Mouse (Mus musculus) spleen, postnatal 4 days (tissue): ENCODE measurements around the gene Greb1.

Experiments used
- DNase-seq, 2 experiments: peaks; one replicate each; pipeline ENCODE4 v3.0.0; 2022; ENCODE audit warnings: low spot score in 2 of 2

Gene Greb1

GRCm38 (mm10) chr12:16805511-16805910, 4.8 kb upstream of the Greb1 start:
- DNase-seq = peak; percentile 70 to 84

- DNase-seq = no peak
Measured at GRCm38 (mm10) chr12:16803956-16804430, 3.3 kb upstream of the Greb1 start.

- no peak for DNase-seq
Measured at GRCm38 (mm10) chr12:16803237-16803955, 2.7 kb upstream of the Greb1 start.

GRCm38 (mm10) chr12:16800959-16801315, 251 bp upstream of the Greb1 start:
- no peak for DNase-seq

- DNase-seq = no peak
Measured at GRCm38 (mm10) chr12:16799928-16800258, 793 bp downstream of the Greb1 start.

GRCm38 (mm10) chr12:16798894-16799293, 1.8 kb downstream of the Greb1 start:
- no peak for DNase-seq

- DNase-seq = no peak
Measured at GRCm38 (mm10) chr12:16795781-16796180, 4.9 kb downstream of the Greb1 start.

- no peak for DNase-seq
Measured at GRCm38 (mm10) chr12:16793371-16793770, 7.3 kb downstream of the Greb1 start.

- DNase-seq = no peak
Measured at GRCm38 (mm10) chr12:16790456-16790855, 10.2 kb downstream of the Greb1 start.

GRCm38 (mm10) chr12:16789756-16790155, 10.9 kb downstream of the Greb1 start:
- DNase-seq = no peak

- no peak for DNase-seq
Measured at GRCm38 (mm10) chr12:16789199-16789598, 11.5 kb downstream of the Greb1 start.

GRCm38 (mm10) chr12:16788600-16788999, 12.1 kb downstream of the Greb1 start:
- DNase-seq = no peak

GRCm38 (mm10) chr12:16781034-16781746, 19.5 kb downstream of the Greb1 start:
- DNase-seq = no peak

- DNase-seq = no peak
Measured at GRCm38 (mm10) chr12:16780320-16780719, 20.4 kb downstream of the Greb1 start.

GRCm38 (mm10) chr12:16779165-16779564, 21.5 kb downstream of the Greb1 start:
- no peak for DNase-seq

- no peak for DNase-seq
Measured at GRCm38 (mm10) chr12:16778523-16778922, 22.2 kb downstream of the Greb1 start.

- DNase-seq = no peak
Measured at GRCm38 (mm10) chr12:16775351-16775750, 25.3 kb downstream of the Greb1 start.

GRCm38 (mm10) chr12:16774605-16775004, 26.1 kb downstream of the Greb1 start:
- no peak for DNase-seq

GRCm38 (mm10) chr12:16769601-16770165, 31.0 kb downstream of the Greb1 start:
- no peak for DNase-seq

GRCm38 (mm10) chr12:16768711-16769110, 32.0 kb downstream of the Greb1 start:
- no peak for DNase-seq

GRCm38 (mm10) chr12:16768251-16768650, 32.4 kb downstream of the Greb1 start:
- DNase-seq = no peak

- DNase-seq = no peak
Measured at GRCm38 (mm10) chr12:16764776-16765445, 35.8 kb downstream of the Greb1 start.
